Mouse (Mus musculus): ENCODE measurements around the gene Vstm2l.

Gene Vstm2l

DNA sequence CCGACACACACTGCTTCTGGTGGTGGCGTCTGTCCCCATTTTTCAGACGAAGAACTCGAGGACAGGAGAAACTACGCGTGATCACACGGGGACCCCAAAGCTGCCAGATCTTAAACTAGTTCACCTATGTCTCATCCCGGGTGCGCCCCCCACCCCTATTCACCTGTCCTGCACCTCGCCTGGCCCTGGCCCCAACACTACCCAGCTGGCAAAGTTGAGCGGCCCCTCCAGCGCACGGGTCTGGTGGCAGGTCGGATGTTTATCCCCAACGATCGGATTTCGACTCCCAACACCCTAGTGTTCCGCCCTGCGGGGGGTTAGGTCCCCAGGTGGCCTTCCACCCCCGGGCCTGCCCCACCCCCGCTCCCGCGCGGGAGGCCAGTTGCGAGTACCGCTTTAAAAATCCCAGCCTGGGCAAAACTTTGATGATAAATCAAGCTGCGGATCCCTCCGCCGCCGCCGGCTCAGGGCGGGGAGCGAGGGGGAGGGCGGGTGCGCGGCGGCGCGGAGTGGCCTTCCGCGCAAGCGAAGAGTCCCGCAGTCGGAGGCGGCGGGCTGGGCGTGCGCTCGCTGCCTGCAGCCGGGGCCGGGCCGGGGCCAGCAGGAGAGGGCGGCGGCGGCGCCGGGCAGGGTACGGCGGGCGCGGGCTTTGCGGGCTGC, at the start of gene Vstm2l:
Vstm2l (plus strand) TSS at position 549 of the 660 bp plus-strand sequence.
- DNase-seq (ENCODE audit: extremely low read depth, insufficient read length, low spot score), result no peak

DNA sequence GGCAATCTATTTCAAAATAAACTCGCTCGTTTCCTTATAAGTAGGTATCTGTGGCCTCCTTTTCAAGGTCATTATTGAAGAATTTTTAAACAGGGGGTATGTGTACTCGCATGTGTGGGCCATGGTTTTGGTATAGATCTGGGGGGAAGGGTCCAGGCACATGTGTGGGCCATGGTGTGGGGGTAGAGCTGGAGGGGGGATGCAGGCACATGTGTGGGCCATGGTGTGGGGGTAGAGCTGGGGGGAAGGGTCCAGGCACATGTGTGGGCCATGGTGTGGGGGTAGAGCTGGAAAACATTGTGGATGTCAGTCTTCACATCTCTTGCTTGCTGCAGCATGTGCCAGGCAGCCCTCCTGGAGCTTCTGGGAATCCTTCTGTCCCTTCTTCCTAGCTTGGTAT, 47.3 kb upstream of the Vstm2l start:
- no peak for DNase-seq (ENCODE audit: extremely low read depth, insufficient read length, low spot score)

- DNase-seq (ENCODE audit: extremely low read depth, insufficient read length, low spot score), result no peak
Measured at GRCm38 (mm10) chr2:157870247-157870646, 44.2 kb upstream of the Vstm2l start.

- peak; percentile 85 for DNase-seq (ENCODE audit: extremely low read depth, insufficient read length, low spot score)
Measured at GRCm38 (mm10) chr2:157873223-157873622, 41.2 kb upstream of the Vstm2l start.

- no peak for DNase-seq (ENCODE audit: extremely low read depth, insufficient read length, low spot score)
Measured at GRCm38 (mm10) chr2:157873691-157874090, 40.8 kb upstream of the Vstm2l start.

DNA sequence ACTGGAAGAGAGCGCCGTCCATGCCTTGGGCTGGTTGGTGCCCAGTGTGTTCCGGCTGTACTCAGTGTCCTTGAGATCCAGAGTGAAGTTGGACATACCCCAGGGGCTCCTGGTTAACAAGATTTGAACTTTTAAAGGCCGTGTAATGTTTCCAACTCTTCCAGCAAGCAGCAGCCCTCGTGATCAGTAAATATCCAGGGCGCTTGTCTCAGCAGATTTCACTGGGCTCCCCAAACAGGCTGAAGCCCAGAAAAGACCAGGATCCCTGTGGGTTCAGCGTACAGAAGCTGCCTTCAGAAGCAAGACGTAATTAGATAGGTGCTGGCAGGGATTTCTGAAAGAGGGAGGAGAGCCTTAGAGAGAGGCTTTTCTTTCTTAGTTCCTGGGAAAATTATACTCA, 39.3 kb upstream of the Vstm2l start:
- no peak for DNase-seq (ENCODE audit: extremely low read depth, insufficient read length, low spot score)

- DNase-seq (ENCODE audit: extremely low read depth, insufficient read length, low spot score), result no peak
Measured at GRCm38 (mm10) chr2:157877394-157877793, 37.1 kb upstream of the Vstm2l start.

- no peak for DNase-seq (ENCODE audit: extremely low read depth, insufficient read length, low spot score)
Measured at GRCm38 (mm10) chr2:157877967-157878366, 36.5 kb upstream of the Vstm2l start.

GRCm38 (mm10) chr2:157881939-157882338, 32.5 kb upstream of the Vstm2l start:
- DNase-seq (ENCODE audit: extremely low read depth, insufficient read length, low spot score), result no peak

- no peak for DNase-seq (ENCODE audit: extremely low read depth, insufficient read length, low spot score)
Measured at GRCm38 (mm10) chr2:157887275-157888025, 27.0 kb upstream of the Vstm2l start.

DNA sequence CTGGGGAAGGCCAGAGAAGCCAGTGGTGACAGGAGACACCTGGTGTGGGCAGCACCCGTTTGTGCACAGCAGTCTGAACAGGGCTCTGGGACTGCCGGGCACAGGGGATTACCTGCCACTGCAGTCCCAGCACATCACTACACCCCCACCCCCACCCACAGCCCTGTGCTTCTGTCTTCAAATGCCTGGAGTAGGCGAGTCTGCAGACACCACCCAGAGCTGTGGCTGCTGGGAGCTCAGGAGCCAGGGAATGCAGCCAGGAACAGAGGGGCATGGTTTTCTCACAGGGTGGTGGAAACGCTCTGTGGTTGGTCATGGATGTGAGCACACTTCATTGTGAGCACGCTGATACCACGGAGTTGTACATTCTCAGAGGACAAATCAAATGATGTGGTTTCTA, 23.3 kb upstream of the Vstm2l start:
- no peak for DNase-seq (ENCODE audit: extremely low read depth, insufficient read length, low spot score)

DNA sequence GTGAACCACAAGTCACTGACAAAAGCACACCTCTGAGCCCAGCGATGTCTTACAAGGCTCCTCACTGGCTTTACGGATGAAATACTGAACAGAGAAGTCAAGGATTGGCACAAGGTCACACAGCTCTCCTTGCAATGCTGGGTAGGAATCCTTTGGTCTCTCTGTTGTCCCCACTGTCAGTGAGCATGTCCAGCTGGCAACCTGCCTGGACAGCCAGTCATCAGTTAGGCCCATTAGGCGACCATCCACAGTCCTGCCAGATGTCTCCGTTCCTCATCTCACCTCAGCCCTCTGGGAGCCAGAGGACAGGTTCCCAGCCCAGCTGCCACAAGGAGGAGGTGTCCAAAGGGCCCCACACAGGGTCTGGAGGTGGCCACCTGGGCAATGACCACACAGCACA, 17.3 kb upstream of the Vstm2l start:
- peak; percentile 56 for DNase-seq (ENCODE audit: extremely low read depth, insufficient read length, low spot score)

DNA sequence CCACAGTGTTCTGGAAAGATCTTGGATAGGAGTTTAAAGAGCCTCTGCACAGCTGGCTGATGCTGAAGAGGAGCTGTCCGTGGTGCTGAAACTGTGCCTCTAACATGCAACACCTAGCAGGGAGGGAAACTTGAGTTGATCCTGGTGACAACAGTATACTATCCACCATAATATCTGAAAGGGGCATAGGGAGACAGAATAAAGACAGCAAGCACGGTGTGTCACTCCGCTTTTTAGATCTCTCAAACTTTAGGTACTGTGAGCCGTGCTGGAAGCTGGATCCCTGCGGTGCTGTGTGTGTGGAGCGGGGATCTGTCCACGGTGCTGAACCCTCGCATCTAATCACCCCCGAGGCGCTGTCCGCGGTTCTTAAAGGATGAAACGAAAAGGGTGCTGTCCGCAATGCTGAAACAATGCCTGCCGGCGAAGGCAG, 1.2 kb upstream of the Vstm2l start:
- peak; percentile 54 for DNase-seq (ENCODE audit: extremely low read depth, insufficient read length, low spot score)

DNA sequence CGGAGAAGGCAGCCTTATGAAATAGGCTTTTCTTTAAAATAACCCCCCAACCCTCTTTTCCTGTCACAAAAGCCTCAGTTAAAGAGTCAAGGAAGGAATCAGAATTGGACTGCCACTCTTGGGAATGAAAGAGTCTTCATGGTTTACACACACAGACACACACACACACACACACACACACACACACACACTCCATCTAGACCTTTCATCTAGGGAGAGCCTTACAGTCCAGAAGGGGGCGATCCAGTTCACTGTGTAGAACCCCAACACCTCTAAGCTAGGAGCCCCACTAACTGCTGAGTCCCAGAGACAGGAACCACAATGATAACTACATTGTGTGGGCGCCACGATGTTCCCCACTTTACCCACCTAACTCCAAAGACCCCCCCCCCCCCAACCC, 748 bp upstream of the Vstm2l start:
- DNase-seq (ENCODE audit: extremely low read depth, insufficient read length, low spot score), result no peak

- DNase-seq (ENCODE audit: extremely low read depth, insufficient read length, low spot score), result no peak
Measured at GRCm38 (mm10) chr2:157914889-157915517, 550 bp downstream of the Vstm2l start.

- DNase-seq (ENCODE audit: extremely low read depth, insufficient read length, low spot score), result no peak
Measured at GRCm38 (mm10) chr2:157918529-157918928, 4.1 kb downstream of the Vstm2l start.

DNA sequence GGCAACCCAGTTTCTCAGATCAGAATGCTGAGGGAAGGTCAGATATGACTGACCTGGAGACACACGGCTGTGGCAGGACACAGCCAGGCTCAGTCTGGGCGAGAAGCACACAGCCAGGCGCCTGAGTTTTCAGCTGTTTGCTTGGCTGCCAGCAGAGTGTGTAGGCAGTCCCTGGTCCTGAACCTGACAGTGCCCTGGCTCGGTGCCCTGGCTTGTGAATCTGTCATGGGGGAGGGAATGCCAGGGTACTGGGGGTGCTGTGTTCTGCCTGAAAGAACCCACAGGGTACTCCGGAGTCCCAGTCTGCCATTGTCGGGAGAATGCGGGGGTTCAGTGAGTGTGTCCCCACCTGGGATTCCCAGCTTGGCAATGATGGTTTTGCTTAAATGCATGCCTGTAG, 7.1 kb downstream of the Vstm2l start:
- DNase-seq (ENCODE audit: extremely low read depth, insufficient read length, low spot score), result no peak

DNA sequence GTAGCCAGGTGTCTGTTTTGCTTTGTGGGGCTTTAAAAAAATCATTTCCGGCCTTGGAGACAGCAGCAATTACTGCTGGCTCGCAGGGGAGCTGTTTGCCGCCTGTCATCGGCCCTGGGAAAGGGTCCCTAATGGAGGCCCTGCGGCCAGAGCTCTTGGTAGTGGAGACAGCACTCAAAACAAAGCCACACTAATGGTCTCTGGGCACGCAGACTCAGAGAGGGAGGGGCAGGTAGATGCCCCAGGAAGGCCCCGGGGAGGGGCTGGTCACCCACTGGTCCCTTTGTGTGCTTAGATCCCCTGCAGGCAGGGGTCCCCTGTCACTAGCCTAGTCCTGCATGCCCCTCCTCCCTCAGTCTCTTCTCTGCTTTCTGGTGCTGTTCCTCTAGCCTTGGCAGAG, 9.0 kb downstream of the Vstm2l start:
- no peak for DNase-seq (ENCODE audit: extremely low read depth, insufficient read length, low spot score)

- no peak for DNase-seq (ENCODE audit: extremely low read depth, insufficient read length, low spot score)
Measured at GRCm38 (mm10) chr2:157924504-157924903, 10.1 kb downstream of the Vstm2l start.

- no peak for DNase-seq (ENCODE audit: extremely low read depth, insufficient read length, low spot score)
Measured at GRCm38 (mm10) chr2:157926502-157926901, 12.0 kb downstream of the Vstm2l start.

DNA sequence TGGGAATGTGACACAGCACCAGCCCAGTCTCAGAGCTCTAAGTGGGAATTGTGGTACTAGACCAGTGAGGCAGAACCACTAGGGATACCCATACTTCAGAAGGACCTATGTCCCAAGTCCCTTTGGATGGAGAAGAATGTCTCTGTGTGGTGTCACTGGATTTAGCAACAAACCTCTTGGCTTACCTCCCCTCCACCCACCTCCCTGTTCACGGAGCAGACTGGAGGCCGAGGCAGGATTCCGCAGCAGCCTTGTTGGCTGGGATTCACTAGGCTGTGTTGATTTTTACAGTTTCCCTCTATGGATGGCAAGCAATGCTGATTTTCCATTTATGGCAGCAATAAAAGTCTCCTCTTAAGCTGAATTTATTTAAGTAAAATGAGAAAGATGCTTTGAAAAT, 12.5 kb downstream of the Vstm2l start:
- no peak for DNase-seq (ENCODE audit: extremely low read depth, insufficient read length, low spot score)

GRCm38 (mm10) chr2:157927397-157927796, 12.9 kb downstream of the Vstm2l start:
- no peak for DNase-seq (ENCODE audit: extremely low read depth, insufficient read length, low spot score)

All from 3134 (cell line).